Mouse (Mus musculus) hindbrain, embryonic 13.5 days (tissue): ENCODE data around the gene Ankrd2. TPM values are rescaled to one million over a fixed set of nuclear protein-coding genes. Genes with fewer than 3 reads are reported as not detected.

ENCODE experiments used
- ATAC-seq: fragments of 200-750 bp; cut with Nextera tagmentation; 2 replicates; pipeline ENCODE4 v1.8.0; 2017; ENCODE audit warnings: moderate TSS enrichment; ENCODE audit not compliant: low FRiP score
- H3K27ac ChIP-seq: fragments of 300-500 bp; sonication (generic); 2 replicates; pipeline ENCODE4 v1.5.1; 2015; ENCODE audit warnings: inconsistent platforms, mild to moderate bottlenecking, moderate library complexity
- H3K27me3 ChIP-seq: fragments of 300-500 bp; sonication (generic); 2 replicates; pipeline ENCODE4 v1.6.1; 2015; ENCODE audit warnings: mild to moderate bottlenecking, inconsistent platforms
- H3K36me3 ChIP-seq: fragments of 300-500 bp; sonication (generic); 2 replicates; pipeline ENCODE4 v1.6.1; 2015; ENCODE audit warnings: mild to moderate bottlenecking, inconsistent platforms
- H3K4me1 ChIP-seq: fragments of 300-500 bp; sonication (generic); replicated peaks from 2 replicates; pipeline ENCODE4 v1.6.1; 2015; ENCODE audit warnings: inconsistent platforms
- H3K4me2 ChIP-seq: fragments of 300-500 bp; sonication (generic); 2 replicates; pipeline ENCODE4 v1.6.1; 2015; ENCODE audit warnings: inconsistent platforms, mild to moderate bottlenecking, moderate library complexity
- H3K4me3 ChIP-seq: fragments of 300-500 bp; sonication (generic); 2 replicates; pipeline ENCODE4 v1.5.1; 2015; ENCODE audit warnings: mild to moderate bottlenecking, inconsistent platforms
- H3K9ac ChIP-seq: fragments of 300-500 bp; sonication (generic); 2 replicates; pipeline ENCODE4 v1.6.1; 2015; ENCODE audit warnings: mild to moderate bottlenecking, inconsistent platforms
- H3K9me3 ChIP-seq: fragments of 300-500 bp; sonication (generic); 2 replicates; pipeline ENCODE4 v1.6.1; 2016; ENCODE audit warnings: inconsistent platforms
- WGBS: fragments of 180-500 bp; shearing (Covaris S2); methylation state at CpG from one replicate; pipeline ENCODE4 v1.1.7; 2015; 5-methylcytosine and 5-hydroxymethylcytosine counted together
- polyA plus RNA-seq: library from polyadenylated mRNA; unstranded; fragments of >200 nt; fragmentation: Nextera tagmentation; extraction: Ambion mirVana; gene quantifications from 2 replicates; pipeline ENCODE4 v1.2.1, GENCODE M21; 2015

Ankrd2 gene
- polyA plus RNA-seq: 0.35 and 0.53 TPM in 2 replicates

DNA sequence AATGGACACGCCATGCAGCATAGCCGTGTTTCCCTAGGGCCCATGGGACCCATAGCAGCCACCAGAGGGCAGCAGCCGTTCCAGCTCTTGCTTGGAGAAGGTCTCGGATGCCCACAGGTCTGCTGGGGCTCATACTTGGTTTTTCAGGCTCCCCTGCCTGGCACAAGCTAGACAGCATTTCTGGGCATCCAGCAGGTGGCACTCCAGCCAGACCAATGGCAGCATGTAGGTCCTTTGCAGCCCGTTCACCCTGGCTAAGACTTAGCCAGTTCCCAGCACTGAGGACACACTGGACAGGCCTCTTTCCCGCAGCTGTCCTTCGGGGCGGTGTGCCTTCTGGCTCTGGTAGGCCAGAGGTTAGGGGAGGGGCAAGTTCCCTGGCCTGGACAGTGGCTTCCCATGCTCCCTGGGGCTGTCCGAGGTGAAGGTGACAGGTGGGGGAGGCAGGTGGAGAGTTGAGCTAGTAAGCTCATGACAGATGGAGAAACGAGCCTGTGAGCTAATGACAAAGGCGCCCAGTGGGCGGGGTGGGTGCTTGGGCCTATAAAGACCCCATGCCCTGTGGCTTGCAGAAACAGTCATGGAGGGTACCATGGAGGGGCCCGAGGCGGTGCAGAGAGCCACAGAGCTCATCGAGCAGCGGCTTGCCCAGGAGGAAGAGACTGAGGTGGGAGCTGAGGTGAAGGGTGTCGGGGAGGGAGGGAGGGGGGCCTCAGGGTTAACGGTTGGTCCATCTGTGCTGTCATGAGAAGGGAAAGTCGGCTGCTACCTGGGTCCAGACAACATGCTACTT is at the start of gene Ankrd2:
TSS of gene Ankrd2 (plus strand) at position 545 of the 793 bp plus-strand sequence.
- Histone ChIP-seq H3K4me3 (no peak within 1 kb of the TSS), H3K27ac (no peak within 1 kb of the TSS), H3K4me2 (no peak within 1 kb of the TSS), H3K36me3 (peaks cover 11% of the 10 kb centered on the region), H3K4me1 (peaks cover 14% of the 10 kb centered on the region), H3K27me3 (no peaks in the 10 kb centered on the region), H3K9ac (no peak within 1 kb of the TSS), H3K9me3 (no peaks in the 10 kb centered on the region)
- peak; percentile 84 for ATAC-seq
- WGBS: 66% methylated on average over 19 of the region's 19 CpGs

- no peak overlapping the region for H3K27ac ChIP-seq
- WGBS: 93% methylated on average over 4 of the region's 4 CpGs
- no peak overlapping the region for H3K4me3 ChIP-seq
- H3K4me2 ChIP-seq: no peak overlapping the region
- H3K9ac ChIP-seq: no peak overlapping the region
- H3K27me3 ChIP-seq: peaks cover 18% of the 10 kb centered on the region
- no peak for ATAC-seq
- no peaks in the 10 kb centered on the region for H3K9me3 ChIP-seq
- H3K4me1 ChIP-seq: peaks cover 14% of the 10 kb centered on the region
- no peaks in the 10 kb centered on the region for H3K36me3 ChIP-seq
These were observed 48.6 kb upstream of the Ankrd2 start for GRCm38 (mm10) chr19:41987206-41987605.

DNA sequence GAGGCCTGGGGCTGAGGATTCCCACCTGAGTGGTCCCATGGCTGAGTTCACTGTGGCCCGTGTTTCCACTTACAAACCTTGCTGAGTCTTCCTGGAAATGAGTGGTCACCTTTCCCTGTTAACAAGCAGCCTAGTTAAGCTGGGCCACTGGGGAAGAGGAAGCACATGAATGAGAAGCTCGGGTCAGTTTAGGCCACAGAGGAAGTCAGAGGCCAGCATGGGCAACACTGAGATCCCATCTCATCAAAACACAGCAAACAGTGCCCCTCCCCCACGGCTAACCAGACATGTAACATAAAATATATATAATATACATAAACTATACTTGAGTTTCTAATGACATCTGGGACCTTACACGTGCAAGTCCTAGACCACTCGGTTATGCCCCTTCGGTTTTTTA is 46.0 kb upstream of the Ankrd2 start:
- no peak overlapping the region for H3K27ac ChIP-seq
- H3K4me3 ChIP-seq: no peak overlapping the region
- no peaks in the 10 kb centered on the region for H3K27me3 ChIP-seq
- H3K4me1 ChIP-seq: 0 out of 2 replicates have a peak, but pooled peaks cover 4% of the 10 kb centered on the region
- ATAC-seq: no peak
- H3K9me3 ChIP-seq: no peaks in the 10 kb centered on the region
- H3K36me3 ChIP-seq: no peaks in the 10 kb centered on the region
- WGBS: 88% methylated on average over 6 of the region's 6 CpGs
- H3K4me2 ChIP-seq: no peak overlapping the region
- no peak overlapping the region for H3K9ac ChIP-seq

GRCm38 (mm10) chr19:41991926-41992477 is 43.8 kb upstream of the Ankrd2 start:
- Histone ChIP-seq H3K27me3 (no peaks in the 10 kb centered on the region), H3K4me3 (no peak overlapping the region), H3K4me1 (peaks cover 4% of the 10 kb centered on the region; the same call in 1 of the 2 replicates), H3K36me3 (no peaks in the 10 kb centered on the region), H3K27ac (peak overlapping the region; percentile 8; the same call in 1 of the 2 replicates), H3K4me2 (no peak overlapping the region), H3K9ac (0 out of 2 replicates have a peak overlapping the region, but pooled peaks have one; percentile 36), H3K9me3 (no peaks in the 10 kb centered on the region)
- no peak for ATAC-seq
- 25% methylated on average over 6 of the region's 6 CpGs for WGBS

- no peak for ATAC-seq
- no peaks in the 10 kb centered on the region for H3K9me3 ChIP-seq
- no peak overlapping the region for H3K4me2 ChIP-seq
- no peaks in the 10 kb centered on the region for H3K36me3 ChIP-seq
- no peaks in the 10 kb centered on the region for H3K27me3 ChIP-seq
- H3K27ac ChIP-seq: no peak overlapping the region
- peaks cover 4% of the 10 kb centered on the region; the same call in 1 of the 2 replicates for H3K4me1 ChIP-seq
- H3K9ac ChIP-seq: no peak overlapping the region
- no peak overlapping the region for H3K4me3 ChIP-seq
- WGBS: 89% methylated on average over 2 of the region's 2 CpGs
These were observed 42.8 kb upstream of the Ankrd2 start for GRCm38 (mm10) chr19:41992971-41993370.

DNA sequence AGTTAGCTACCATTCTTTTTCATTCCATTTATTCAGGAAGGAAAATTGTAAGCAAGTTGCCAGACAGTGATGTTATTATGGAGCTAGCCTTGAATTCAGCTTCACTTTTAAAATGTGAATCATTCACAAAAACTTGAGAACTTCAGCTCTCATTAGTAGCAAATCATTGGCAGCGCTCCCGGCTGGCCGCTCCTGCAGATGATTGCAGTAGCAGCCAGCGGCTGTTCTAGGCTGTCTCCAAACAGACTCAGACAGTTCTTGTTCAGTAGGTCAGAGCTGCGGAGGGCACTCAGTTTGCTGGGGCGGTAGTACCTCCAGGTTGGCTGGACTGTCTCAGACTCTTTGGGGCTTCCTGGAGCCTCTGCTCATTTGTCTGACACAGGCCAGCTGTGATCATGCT is 42.3 kb upstream of the Ankrd2 start:
- Histone ChIP-seq H3K4me2 (no peak overlapping the region), H3K36me3 (no peaks in the 10 kb centered on the region), H3K4me1 (peaks cover 4% of the 10 kb centered on the region; the same call in 1 of the 2 replicates), H3K27ac (no peak overlapping the region), H3K9ac (no peak overlapping the region), H3K27me3 (no peaks in the 10 kb centered on the region), H3K4me3 (no peak overlapping the region), H3K9me3 (no peaks in the 10 kb centered on the region)
- WGBS: 89% methylated on average over 6 of the region's 6 CpGs
- ATAC-seq: no peak

DNA sequence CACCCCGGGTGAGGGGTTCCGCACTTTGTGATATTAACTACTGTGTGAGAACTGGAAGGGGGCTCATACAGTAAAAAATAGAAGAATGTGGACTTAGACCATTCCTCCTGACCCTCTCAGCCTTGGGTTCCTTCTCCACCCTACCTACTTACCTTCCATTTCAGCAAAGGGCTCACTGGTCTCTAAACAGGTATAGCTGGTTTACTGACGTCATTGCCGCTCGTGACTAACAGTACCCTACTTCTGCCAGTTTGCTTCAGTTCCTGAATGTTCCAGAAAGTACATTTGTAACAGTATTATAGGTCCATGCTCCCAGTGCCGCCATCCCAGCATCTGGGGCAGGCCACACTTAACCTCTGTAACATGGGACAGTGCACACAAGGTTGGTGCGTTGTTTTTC is 41.8 kb upstream of the Ankrd2 start:
- H3K27ac ChIP-seq: no peak overlapping the region
- H3K36me3 ChIP-seq: no peaks in the 10 kb centered on the region
- 94% methylated on average over 7 of the region's 7 CpGs for WGBS
- H3K4me2 ChIP-seq: no peak overlapping the region
- no peak overlapping the region for H3K4me3 ChIP-seq
- H3K27me3 ChIP-seq: no peaks in the 10 kb centered on the region
- H3K9me3 ChIP-seq: no peaks in the 10 kb centered on the region
- H3K9ac ChIP-seq: no peak overlapping the region
- no peak for ATAC-seq
- peaks cover 4% of the 10 kb centered on the region; the same call in 1 of the 2 replicates for H3K4me1 ChIP-seq

DNA sequence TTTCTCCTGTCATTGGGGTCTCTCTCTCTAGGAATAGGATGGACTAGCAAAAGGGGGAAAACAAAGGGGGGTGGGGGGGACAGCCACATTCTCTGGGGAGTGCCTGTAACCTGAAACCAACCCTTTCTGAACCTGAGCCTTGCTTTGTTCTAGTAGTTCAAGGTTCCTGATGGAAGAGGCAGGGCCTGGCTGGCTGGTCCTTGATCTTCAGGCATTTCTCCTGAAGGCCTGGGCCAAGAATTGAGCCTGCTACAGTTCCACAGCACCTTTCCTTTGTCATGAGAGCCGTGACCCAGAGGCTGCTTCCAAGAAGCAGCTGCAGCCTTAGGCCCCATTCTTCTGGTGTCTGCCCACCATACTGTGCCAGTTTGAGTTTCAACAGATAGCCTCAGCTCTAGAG is 40.3 kb upstream of the Ankrd2 start:
- H3K27ac ChIP-seq: no peak overlapping the region
- H3K9ac ChIP-seq: no peak overlapping the region
- peaks cover 5% of the 10 kb centered on the region; the same call in 1 of the 2 replicates for H3K4me1 ChIP-seq
- H3K36me3 ChIP-seq: no peaks in the 10 kb centered on the region
- 42% methylated on average over 1 of the region's 1 CpGs for WGBS
- H3K4me3 ChIP-seq: no peak overlapping the region
- H3K9me3 ChIP-seq: no peaks in the 10 kb centered on the region
- ATAC-seq: no peak
- no peaks in the 10 kb centered on the region for H3K27me3 ChIP-seq
- H3K4me2 ChIP-seq: no peak overlapping the region

- 91% methylated on average over 10 of the region's 10 CpGs for WGBS
- H3K27me3 ChIP-seq: no peaks in the 10 kb centered on the region
These were observed 38.7 kb upstream of the Ankrd2 start for GRCm38 (mm10) chr19:41997090-41997489.

GRCm38 (mm10) chr19:41998770-41999548 is 36.8 kb upstream of the Ankrd2 start:
- no peaks in the 10 kb centered on the region for H3K36me3 ChIP-seq
- H3K4me1 ChIP-seq: peaks cover 3% of the 10 kb centered on the region; the same call in 1 of the 2 replicates
- WGBS: 92% methylated on average over 9 of the region's 9 CpGs
- no peak for ATAC-seq
- H3K9ac ChIP-seq: no peak overlapping the region
- H3K4me3 ChIP-seq: no peak overlapping the region
- no peak overlapping the region for H3K27ac ChIP-seq
- H3K9me3 ChIP-seq: no peaks in the 10 kb centered on the region
- H3K27me3 ChIP-seq: no peaks in the 10 kb centered on the region
- H3K4me2 ChIP-seq: no peak overlapping the region

More at GRCm38 (mm10) chr19:41997090-41997489, 38.7 kb upstream of the Ankrd2 start:
- Histone ChIP-seq H3K9ac (no peak overlapping the region), H3K4me3 (no peak overlapping the region), H3K27ac (no peak overlapping the region), H3K9me3 (no peaks in the 10 kb centered on the region), H3K36me3 (no peaks in the 10 kb centered on the region), H3K4me1 (peaks cover 5% of the 10 kb centered on the region; the same call in 1 of the 2 replicates), H3K4me2 (no peak overlapping the region)
- ATAC-seq: no peak

DNA sequence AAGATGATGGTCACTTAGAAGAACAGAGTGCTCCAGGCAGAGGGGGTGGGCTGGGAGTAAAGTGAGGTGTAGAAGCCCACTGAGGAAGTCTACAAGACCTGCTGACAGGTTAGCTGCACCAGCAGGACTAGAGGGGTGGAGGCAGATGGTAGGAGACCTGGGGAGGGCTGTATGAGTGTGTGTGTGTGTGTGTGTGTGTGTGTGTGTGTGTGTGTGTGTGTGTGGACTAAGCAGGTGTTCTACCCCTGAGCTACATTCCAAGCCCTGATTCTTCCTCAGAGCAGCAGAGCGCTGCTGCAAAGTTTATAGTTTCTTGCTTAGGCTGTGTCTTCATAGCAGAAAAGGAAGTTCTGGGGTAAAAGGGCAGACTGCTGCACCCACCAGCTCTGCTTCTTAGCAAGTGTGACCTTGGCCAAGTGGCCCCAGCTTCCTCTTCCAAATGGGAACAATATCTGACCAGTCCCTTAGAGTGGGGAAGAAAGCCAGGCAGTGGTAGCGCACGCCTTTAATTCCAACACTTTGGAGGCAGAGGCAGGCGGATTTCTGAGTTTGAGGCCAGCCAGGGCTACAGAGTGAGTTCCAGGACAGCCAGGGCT is 36.0 kb upstream of the Ankrd2 start:
- H3K36me3 ChIP-seq: no peaks in the 10 kb centered on the region
- no peaks in the 10 kb centered on the region for H3K9me3 ChIP-seq
- H3K27ac ChIP-seq: no peak overlapping the region
- H3K4me1 ChIP-seq: peaks cover 3% of the 10 kb centered on the region; the same call in 1 of the 2 replicates
- H3K4me3 ChIP-seq: no peak overlapping the region
- no peak for ATAC-seq
- no peak overlapping the region for H3K9ac ChIP-seq
- WGBS: 88% methylated on average over 4 of the region's 4 CpGs
- H3K4me2 ChIP-seq: no peak overlapping the region
- no peaks in the 10 kb centered on the region for H3K27me3 ChIP-seq
